Mouse (Mus musculus): ENCODE measurements around the gene Cstad.

GRCm38 (mm10) chr2:30592391-30592790 lies 2.4 kb upstream of the Cstad start:
- no peak for TF ChIP-seq POLR2A (IDR thresholded peaks at IDR 0.05; ENCODE audit: control insufficient read depth, low read depth, low read length)
- no peak for TF ChIP-seq CTCF (IDR thresholded peaks at IDR 0.05; ENCODE audit: control insufficient read depth, insufficient read depth, insufficient replicate concordance, low read depth, low read length)
